ENCODE assay signal across 8 mouse cellular contexts in genomic region chr15:89181561-89182270, GRCm38 (mm10). TPM values are rescaled to one million over a fixed set of nuclear protein-coding genes. Genes with fewer than 3 reads are reported as not detected.
DNase-seq lines count a peak whose midpoint lies in the region; ATAC-seq lines count a peak whose summit lies in the region.

No protein-coding gene starts in this region.

- peak overlapping the region; percentile 95 for H3K27ac ChIP-seq in embryonic facial prominence, embryonic 13.5 days
- H3K27ac ChIP-seq in hindbrain, embryonic 13.5 days = peak overlapping the region; percentile 96; the same call in 1 of the 2 replicates
- H3K27ac ChIP-seq in midbrain, embryonic 15.5 days = peak overlapping the region; percentile 96

- peak; percentile 18 for DNase-seq in kidney, postnatal 10 days
- no peak for DNase-seq in kidney, adult 18-20 months
- no peak for DNase-seq in ovary, adult 18-20 months (ENCODE audit: low spot score)
- no peak for DNase-seq in embryo, embryonic 11 days

- no peaks in the 10 kb centered on the region for H3K9me3 ChIP-seq in embryonic facial prominence, embryonic 13.5 days
- H3K9me3 ChIP-seq in hindbrain, embryonic 13.5 days = no peaks in the 10 kb centered on the region
- no peaks in the 10 kb centered on the region for H3K9me3 ChIP-seq in midbrain, embryonic 15.5 days

- peak overlapping the region; percentile 93 for H3K4me2 ChIP-seq in embryonic facial prominence, embryonic 13.5 days
- peak overlapping the region; percentile 97 for H3K4me2 ChIP-seq in hindbrain, embryonic 13.5 days
- H3K4me2 ChIP-seq in midbrain, embryonic 15.5 days = peak overlapping the region; percentile 91

- H3K27me3 ChIP-seq in embryonic facial prominence, embryonic 13.5 days = no peaks in the 10 kb centered on the region
- no peaks in the 10 kb centered on the region for H3K27me3 ChIP-seq in hindbrain, embryonic 13.5 days
- H3K27me3 ChIP-seq in midbrain, embryonic 15.5 days (replicated peaks) = no peaks in the 10 kb centered on the region

- peak overlapping the region; percentile 83 for H3K4me3 ChIP-seq in embryonic facial prominence, embryonic 13.5 days
- H3K4me3 ChIP-seq in hindbrain, embryonic 13.5 days = peak overlapping the region; percentile 86
- peak overlapping the region; percentile 83; the same call in 1 of the 2 replicates for H3K4me3 ChIP-seq in midbrain, embryonic 15.5 days

- H3K4me1 ChIP-seq in embryonic facial prominence, embryonic 13.5 days = peaks cover 54% of the 10 kb centered on the region
- peaks cover 69% of the 10 kb centered on the region for H3K4me1 ChIP-seq in hindbrain, embryonic 13.5 days (replicated peaks)
- H3K4me1 ChIP-seq in midbrain, embryonic 15.5 days = peaks cover 55% of the 10 kb centered on the region

- WGBS in embryonic facial prominence, embryonic 13.5 days = 65% methylated on average over 10 of the region's 10 CpGs
- WGBS in hindbrain, embryonic 13.5 days = 80% methylated on average over 10 of the region's 10 CpGs
- 78% methylated on average over 10 of the region's 10 CpGs for WGBS in midbrain, embryonic 15.5 days

- no peak overlapping the region for H3K9ac ChIP-seq in embryonic facial prominence, embryonic 13.5 days
- H3K9ac ChIP-seq in hindbrain, embryonic 13.5 days = peak overlapping the region; percentile 24; the same call in 1 of the 2 replicates
- no peak overlapping the region for H3K9ac ChIP-seq in midbrain, embryonic 15.5 days

- ATAC-seq in embryonic facial prominence, embryonic 13.5 days (ENCODE audit: insufficient number of reproducible peaks, insufficient read depth, low FRiP score, low TSS enrichment, low read depth) = no peak
- no peak for ATAC-seq in hindbrain, embryonic 13.5 days (ENCODE audit: low FRiP score)
- ATAC-seq in midbrain, embryonic 15.5 days (replicated peaks) = no peak
- no peak for ATAC-seq in CD4-positive, CD25-positive, alpha-beta regulatory T cell, adult 4 months

- peaks cover 19% of the 10 kb centered on the region for H3K36me3 ChIP-seq in embryonic facial prominence, embryonic 13.5 days
- H3K36me3 ChIP-seq in hindbrain, embryonic 13.5 days = peaks cover 24% of the 10 kb centered on the region
- peaks cover 3% of the 10 kb centered on the region; the same call in 1 of the 2 replicates for H3K36me3 ChIP-seq in midbrain, embryonic 15.5 days (replicated peaks)

RNA-seq across cellular contexts. Expression of gene Plxnb2, which starts 1.1 kb away (rescaled TPM):
- polyA plus RNA-seq in embryonic facial prominence, embryonic 13.5 days (2015; fragmentation: Nextera tagmentation; extraction: Ambion mirVana) = 130 and 157 TPM in 2 replicates
- 99.2 and 104 TPM in 2 replicates for polyA plus RNA-seq in hindbrain, embryonic 13.5 days (2015; fragmentation: Nextera tagmentation; extraction: Ambion mirVana)
- 101 and 108 TPM in 2 replicates for polyA plus RNA-seq in midbrain, embryonic 15.5 days (2015; fragmentation: Nextera tagmentation; extraction: Ambion mirVana)
- polyA plus RNA-seq in CD4-positive, CD25-positive, alpha-beta regulatory T cell, adult 4 months (2017; shearing (Covaris generic)) = 1 to 10 TPM in 1 of 2 experiments, under 1 TPM in 1; 0.85 to 2.8 TPM

RNA-seq across cellular contexts. Expression of gene Dennd6b, which starts 14.6 kb away (rescaled TPM):
- polyA plus RNA-seq in embryonic facial prominence, embryonic 13.5 days (2015; fragmentation: Nextera tagmentation; extraction: Ambion mirVana) = 21.3 TPM in 2 replicates
- polyA plus RNA-seq in hindbrain, embryonic 13.5 days (2015; fragmentation: Nextera tagmentation; extraction: Ambion mirVana) = 75.1 and 86.5 TPM in 2 replicates
- polyA plus RNA-seq in midbrain, embryonic 15.5 days (2015; fragmentation: Nextera tagmentation; extraction: Ambion mirVana) = 117 and 123 TPM in 2 replicates
- polyA plus RNA-seq in CD4-positive, CD25-positive, alpha-beta regulatory T cell, adult 4 months (2017; shearing (Covaris generic)) = 10 to 100 TPM; 13.5 to 18.4 TPM

RNA-seq across cellular contexts. Expression of gene Ppp6r2, which starts 29.6 kb away (rescaled TPM):
- polyA plus RNA-seq in embryonic facial prominence, embryonic 13.5 days (2015; fragmentation: Nextera tagmentation; extraction: Ambion mirVana) = 40.0 and 41.7 TPM in 2 replicates
- polyA plus RNA-seq in hindbrain, embryonic 13.5 days (2015; fragmentation: Nextera tagmentation; extraction: Ambion mirVana) = 82.8 and 87.3 TPM in 2 replicates
- 83.2 and 89.8 TPM in 2 replicates for polyA plus RNA-seq in midbrain, embryonic 15.5 days (2015; fragmentation: Nextera tagmentation; extraction: Ambion mirVana)
- polyA plus RNA-seq in CD4-positive, CD25-positive, alpha-beta regulatory T cell, adult 4 months (2017; shearing (Covaris generic)) = 10 to 100 TPM; 25.3 to 28.0 TPM

RNA-seq across cellular contexts. Expression of gene Mapk11, which starts 32.3 kb away (rescaled TPM):
- 13.3 and 13.5 TPM in 2 replicates for polyA plus RNA-seq in embryonic facial prominence, embryonic 13.5 days (2015; fragmentation: Nextera tagmentation; extraction: Ambion mirVana)
- 36.1 and 36.5 TPM in 2 replicates for polyA plus RNA-seq in hindbrain, embryonic 13.5 days (2015; fragmentation: Nextera tagmentation; extraction: Ambion mirVana)
- 30.8 and 32.5 TPM in 2 replicates for polyA plus RNA-seq in midbrain, embryonic 15.5 days (2015; fragmentation: Nextera tagmentation; extraction: Ambion mirVana)
- polyA plus RNA-seq in CD4-positive, CD25-positive, alpha-beta regulatory T cell, adult 4 months (2017; shearing (Covaris generic)) = 10 to 100 TPM; 21.7 to 39.5 TPM

RNA-seq across cellular contexts. Expression of gene Mapk12, which starts 41.2 kb away (rescaled TPM):
- 4.6 and 4.7 TPM in 2 replicates for polyA plus RNA-seq in embryonic facial prominence, embryonic 13.5 days (2015; fragmentation: Nextera tagmentation; extraction: Ambion mirVana)
- 5.9 and 7.1 TPM in 2 replicates for polyA plus RNA-seq in hindbrain, embryonic 13.5 days (2015; fragmentation: Nextera tagmentation; extraction: Ambion mirVana)
- 4.0 and 5.1 TPM in 2 replicates for polyA plus RNA-seq in midbrain, embryonic 15.5 days (2015; fragmentation: Nextera tagmentation; extraction: Ambion mirVana)
- 1 to 10 TPM; 5.2 to 5.6 TPM for polyA plus RNA-seq in CD4-positive, CD25-positive, alpha-beta regulatory T cell, adult 4 months (2017; shearing (Covaris generic))

Comparison
In these comparisons a context has a peak if more than half of its experiments do, and no peak if none do; other contexts are left out.
1. RNA of gene Plxnb2, which starts 1.1 kb away (polyA plus RNA-seq): 130 to 157 TPM in embryonic facial prominence, embryonic 13.5 days, 99.2 to 104 TPM in hindbrain, embryonic 13.5 days and 101 to 108 TPM in midbrain, embryonic 15.5 days; 0.85 to 2.8 TPM in CD4-positive, CD25-positive, alpha-beta regulatory T cell, adult 4 months; every median in the first group is over 10 times any median in the second.
2. Peak in every context shown above with its lines, with median percentiles within 50 percentile points of each other: H3K27ac ChIP-seq, H3K4me2 ChIP-seq and H3K4me3 ChIP-seq.